Mouse (Mus musculus) megakaryocyte progenitor cell, adult 5-6 weeks (primary cell): Measurements from ENCODE around the gene Lrrc8d. TPM values are rescaled to one million over a fixed set of nuclear protein-coding genes. Genes with fewer than 3 reads are reported as not detected.

Source experiments
- ATAC-seq: replicated peaks from 2 replicates; pipeline ENCODE4 v1.8.0; 2016; ENCODE audit warnings: mild to moderate bottlenecking, moderate TSS enrichment, inconsistent platforms; ENCODE audit not compliant: poor library complexity
- total RNA-seq, 2 experiments: library from RNA; stranded (forward) in 1 of 2; stranded (reverse) in 1 of 2; fragments of 157-497, 149-512 nt in 1 of 2; fragments of 200-1000 nt in 1 of 2; gene quantifications; 2 replicates each; pipeline versions ENCODE4 v1.2.3 to v1.2.4; 2015 to 2017

The Lrrc8d gene
- total RNA-seq (2015) (40.7 and 44.9 TPM in 2 replicates), total RNA-seq (2017) (14.2 and 15.6 TPM in 2 replicates)

DNA sequence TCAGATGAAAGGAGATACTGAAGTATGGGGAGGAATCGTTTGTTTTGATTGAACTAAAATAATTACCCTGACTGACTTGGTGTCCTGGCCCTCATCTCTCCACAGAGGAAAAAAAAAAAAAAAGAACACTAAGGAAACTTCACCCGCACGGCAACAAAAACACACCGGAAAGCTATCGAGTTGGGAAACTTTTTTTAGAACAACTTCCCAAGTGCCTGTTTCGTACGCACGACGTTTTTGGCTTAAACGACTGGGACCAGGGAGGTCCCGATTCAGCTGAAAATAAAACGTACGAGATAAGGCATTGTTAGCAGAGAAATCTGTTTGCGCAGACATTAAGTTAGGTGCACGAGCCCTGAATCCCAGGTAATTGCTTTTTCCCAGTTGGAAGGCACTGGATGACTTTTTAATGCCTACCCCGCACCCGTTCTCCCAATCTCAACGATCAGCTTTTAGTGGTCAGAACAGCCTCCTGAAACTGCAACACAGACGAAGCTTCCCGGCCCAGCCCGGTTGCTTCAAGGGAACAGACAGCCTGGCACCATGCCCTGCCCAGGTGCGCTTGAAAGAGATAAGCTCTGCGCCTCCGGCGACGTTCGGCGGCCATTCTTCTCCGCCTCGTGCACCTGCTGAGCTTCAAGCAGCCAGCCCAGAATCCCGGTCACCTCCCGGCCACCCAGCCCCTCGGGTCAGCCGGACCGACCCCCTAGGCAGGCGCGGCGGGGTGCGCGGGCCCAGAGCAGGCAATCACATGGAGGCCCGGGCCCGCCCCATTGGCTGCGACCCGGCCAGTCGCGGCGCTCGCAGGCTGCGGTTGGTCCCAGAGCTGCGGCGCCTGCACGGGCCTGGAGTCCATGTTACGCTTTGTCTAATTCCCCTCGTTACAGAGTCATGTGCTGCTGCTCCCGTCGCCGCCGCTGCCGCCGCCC is at the start of gene Lrrc8d:
Gene Lrrc8d (plus strand): TSS at position 829 of the 929 bp plus-strand sequence.
- ATAC-seq = peak; percentile 27

DNA sequence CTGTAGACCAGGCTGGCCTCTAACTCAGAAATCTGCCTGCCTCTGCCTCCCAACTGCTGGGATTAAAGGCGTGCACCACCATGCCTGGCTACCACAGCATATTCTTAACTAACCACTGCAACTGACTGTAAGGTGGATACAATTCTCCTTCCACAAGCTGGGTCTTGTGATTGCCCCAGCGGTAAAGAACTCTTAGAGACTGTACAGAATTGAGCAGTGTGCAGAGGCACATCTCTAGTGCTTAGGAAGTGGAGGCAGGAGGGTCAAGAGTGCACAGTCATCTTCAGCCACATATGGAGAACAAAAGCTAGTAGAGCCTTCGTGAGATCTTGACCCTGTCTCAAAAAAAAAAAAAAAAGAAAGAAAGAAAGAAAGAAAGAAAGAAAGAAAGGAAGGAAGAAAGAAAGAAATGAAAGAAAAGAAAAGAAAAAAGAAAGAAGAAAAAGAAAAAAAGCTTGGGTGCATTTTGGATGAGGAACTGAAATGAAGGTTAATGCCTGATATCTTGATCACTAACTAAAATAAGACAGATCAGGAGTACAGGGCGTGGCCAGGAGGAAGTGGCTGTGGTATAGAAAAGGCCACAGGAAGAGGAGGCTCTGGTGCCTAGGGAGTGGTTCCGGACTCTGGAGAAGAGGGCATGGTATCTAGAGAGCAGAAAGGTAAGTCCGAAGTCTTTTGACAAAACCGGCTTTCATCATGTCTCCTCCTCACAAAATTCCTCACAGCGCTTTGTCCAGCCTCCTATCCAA is 48.9 kb upstream of the Lrrc8d start:
- ATAC-seq = peak; percentile 53

DNA sequence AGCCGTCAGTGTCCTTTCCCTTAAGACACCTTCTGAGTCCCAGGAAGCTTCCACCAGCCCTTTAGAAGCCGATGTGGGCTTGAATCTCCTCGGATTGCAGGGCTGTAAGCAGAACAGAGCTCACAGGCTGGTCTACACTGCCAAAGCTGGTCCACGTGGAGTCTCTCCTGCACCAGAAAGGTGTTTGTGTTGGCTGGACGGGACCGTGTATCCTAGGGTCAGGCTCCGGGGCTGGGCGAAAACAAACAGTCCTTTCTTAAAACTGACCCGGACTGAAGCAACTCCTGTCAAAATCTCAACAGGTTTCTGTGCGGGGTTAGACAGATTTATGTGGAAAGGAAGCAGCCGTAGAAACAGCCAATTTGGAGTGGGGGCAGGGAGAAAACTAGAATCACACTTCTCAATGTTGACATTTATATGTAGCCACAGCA is 48.2 kb upstream of the Lrrc8d start:
- no peak for ATAC-seq

DNA sequence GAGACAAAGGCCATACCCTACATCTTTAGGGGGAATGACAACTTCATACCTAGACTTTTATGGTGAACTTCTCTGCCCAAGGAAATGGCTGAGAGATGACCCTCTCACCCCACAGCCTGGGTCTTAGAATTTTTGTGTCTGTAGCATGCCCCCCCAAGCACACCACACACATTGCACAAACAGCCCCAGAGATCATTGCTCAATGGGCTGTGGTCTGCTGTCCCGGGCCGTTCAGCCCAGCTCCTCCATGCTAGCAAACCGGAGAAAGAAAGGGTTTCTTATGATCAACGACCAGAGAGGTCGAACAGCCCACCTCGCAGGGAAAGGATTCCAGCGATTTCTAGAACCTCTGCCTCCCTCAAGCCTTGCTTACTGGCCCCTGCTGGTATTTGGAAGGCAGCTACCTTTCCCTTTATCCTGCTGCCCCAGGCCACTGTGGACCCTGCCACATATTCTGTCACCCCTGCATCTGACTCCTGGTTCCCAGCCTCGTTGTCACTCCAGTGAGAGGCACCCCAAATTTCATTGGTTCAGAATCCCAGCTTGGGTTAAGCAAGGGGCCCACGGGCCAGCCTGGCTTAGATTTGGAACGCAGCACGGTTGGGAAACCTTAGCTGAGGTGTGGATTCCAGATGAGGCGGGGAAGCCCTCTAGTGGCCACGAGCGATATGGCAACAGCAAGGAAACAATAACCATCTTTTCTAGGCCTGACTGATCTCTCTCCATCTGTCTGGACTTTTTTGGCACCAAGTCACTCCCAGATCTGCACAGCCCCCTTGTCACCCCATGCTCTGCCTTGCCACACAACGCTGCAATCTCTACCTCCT is 45.3 kb upstream of the Lrrc8d start:
- peak; percentile 77 for ATAC-seq

DNA sequence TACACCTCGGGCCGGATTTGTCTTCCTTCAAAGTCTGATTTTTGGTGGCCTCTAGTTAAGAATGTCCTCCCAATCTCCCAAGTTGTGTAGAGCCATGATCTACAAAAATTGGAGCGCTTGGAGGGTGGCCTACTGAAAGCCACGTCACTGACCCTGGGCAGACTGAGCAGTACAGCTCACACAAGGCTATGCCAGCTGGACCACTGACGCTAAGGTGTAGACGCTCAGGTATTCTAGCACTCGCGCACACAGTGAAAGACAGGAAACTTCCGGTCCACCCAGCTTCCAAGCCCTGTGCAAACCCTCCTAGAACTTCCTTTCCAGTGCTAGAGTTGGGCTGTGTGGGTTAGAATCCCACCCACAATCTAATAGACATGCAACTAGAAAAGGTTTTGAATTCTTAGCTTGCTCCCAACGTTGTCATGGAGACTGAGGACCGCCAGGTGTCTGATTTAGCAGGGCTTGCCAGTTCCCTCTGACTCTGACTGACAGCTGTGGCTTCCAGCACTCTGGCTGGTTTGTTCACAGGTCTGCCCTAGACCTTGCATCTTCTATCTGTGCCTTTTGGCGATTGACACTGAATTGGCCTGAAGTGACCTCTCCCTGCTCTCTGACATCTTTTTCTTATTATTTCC is 44.6 kb upstream of the Lrrc8d start:
- ATAC-seq = no peak

DNA sequence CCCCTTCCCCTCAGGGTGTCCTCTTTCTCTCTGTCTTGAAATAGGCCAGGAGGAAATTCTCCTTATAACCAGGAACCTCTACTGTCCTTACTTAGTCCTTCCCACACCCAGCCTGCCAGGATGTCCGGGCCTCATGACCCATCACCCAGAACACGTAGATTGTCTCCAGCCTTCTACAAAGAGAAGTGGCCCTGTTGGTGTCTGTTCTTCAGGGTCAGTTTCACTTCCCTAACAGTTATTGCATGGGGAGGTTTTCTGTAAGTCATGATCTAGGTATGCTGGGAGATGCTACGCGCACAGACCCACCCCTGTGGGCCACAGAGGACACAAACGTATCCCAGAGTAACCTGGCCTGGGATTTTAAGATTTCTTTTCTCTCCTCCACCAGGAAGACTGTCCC is 37.9 kb upstream of the Lrrc8d start:
- peak; percentile 96 for ATAC-seq

DNA sequence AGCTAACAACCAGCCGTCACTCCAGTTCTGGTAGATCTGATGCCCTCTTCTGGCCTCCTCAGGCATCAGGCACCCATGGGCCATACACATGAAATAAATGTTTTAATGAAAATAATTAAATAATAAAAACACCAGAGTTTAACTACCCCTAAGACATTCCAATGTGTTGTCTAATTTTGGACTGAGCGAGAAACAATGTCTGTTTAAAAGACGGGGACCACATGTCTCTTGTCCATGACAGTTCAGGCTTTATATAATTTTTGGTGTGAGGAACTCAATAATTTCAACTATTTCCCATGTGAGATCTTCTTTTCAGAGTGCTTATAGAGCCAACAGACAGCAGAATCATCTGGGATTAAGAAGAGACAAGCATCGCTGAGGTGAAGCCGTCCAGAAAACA is 32.8 kb upstream of the Lrrc8d start:
- ATAC-seq = no peak

DNA sequence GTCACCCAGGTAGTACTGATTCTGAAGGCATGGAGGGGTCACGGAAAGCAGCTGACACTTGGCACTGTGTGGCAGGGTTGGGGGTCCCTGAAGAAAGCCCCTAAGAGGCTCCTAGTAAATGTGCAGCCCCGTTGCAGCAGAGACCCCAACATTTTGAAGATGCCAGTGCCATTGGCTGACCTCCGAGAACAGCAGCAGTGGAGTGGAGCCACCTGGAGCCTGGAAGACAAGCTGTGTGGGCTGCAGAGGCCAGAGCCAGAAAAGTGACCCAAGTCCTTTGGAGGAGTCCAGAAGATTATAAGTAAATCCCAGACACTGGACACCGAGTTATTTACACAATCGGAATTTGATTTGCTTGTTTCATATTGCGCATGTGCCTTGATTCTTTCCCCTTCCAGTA is 32.4 kb upstream of the Lrrc8d start:
- ATAC-seq = no peak

DNA sequence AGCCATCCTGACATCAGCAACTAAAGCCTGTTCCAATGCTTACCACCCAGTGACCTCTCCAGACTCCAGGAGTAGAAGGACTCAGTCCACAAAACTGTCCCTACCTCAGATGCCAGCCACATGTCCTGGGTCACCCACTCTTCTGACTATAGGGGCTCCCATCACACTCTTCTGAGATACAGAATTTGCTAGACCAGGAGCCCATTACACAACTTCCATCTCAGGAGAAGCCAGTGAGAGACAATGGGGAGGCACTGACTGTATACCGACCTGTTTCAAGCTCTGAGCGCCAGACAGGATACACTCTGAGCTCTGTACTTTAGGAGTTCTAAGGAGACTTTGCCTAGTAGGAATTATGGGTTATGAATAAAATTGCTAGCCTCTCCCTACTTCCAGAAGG is 30.7 kb upstream of the Lrrc8d start:
- peak; percentile 29 for ATAC-seq

DNA sequence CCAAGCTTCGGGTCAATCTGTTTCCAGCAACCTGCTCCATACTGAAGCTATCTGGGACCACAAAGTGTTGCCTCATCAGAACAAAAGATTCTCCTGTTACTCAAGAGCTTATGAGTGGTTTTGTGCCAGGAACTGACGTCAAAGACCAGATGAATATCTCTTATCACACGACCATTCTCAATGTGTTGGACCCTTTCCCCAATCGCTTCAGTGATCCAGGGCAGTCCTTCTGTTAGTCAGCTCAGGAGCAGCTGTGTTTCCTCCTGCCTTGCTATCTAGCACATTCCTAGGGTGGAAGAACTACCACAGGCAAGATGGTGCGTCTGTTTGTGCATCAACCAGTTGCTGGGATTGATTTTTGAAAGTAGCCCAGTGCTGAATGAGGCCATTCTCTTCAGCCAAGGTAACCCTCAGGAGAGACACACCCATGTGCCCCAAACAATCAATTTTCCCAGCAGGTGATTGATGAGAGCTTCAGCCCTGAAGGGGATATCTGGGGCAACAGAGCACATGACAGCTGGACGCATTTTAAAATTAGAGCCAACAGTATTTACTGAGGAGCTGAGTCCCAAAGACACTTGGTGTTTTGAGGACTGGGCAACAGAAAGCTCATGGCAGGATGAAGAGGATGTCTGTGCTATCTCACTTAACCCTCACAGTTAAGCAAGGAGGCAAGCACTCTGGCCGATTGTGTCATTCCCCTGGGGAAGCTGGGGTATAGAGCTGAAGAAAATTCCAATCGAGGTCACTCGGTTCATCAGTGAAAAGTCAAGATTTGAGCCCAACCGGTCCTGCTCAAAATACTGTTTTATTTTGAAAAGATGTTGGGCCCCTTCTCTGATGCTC is 30.0 kb upstream of the Lrrc8d start:
- ATAC-seq = peak; percentile 92

DNA sequence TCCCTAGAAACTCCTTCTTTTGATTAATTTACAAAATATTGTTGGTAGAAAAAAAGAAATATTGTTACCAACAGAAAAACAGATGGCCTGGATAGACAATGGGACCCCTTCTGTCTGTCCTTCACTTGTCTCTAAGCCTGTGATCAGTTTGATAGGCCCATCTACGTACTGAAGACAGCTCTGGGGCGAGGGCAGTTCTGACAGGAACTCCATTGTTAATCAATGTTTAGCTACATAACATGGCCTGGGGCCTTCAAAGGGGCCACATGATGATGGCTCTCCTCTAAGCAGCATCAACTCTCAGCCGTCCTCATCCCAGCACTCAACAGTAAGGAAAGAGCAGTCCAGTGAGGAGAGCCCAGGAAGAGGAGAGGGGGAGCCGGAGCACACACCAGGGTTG is 27.4 kb upstream of the Lrrc8d start:
- no peak for ATAC-seq

DNA sequence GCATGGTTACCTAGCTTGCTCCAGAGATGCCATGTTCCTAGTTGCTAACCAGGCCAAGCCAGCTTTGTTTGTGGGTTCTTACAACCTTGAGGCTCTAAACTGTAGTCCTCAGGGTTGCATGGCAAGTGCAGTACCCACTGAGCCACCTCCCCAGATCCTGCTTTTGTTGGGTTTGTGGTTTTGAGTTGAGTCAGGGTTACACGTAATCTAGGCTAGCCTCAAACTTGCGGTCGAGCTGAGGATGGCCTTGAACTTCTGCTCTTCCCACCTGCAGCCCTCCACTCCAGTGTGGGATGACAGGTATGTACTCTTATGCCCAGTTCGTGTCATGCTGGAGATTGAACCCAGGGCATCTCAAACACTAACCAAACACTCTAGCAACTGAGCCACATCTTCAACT is 24.3 kb upstream of the Lrrc8d start:
- ATAC-seq = no peak

DNA sequence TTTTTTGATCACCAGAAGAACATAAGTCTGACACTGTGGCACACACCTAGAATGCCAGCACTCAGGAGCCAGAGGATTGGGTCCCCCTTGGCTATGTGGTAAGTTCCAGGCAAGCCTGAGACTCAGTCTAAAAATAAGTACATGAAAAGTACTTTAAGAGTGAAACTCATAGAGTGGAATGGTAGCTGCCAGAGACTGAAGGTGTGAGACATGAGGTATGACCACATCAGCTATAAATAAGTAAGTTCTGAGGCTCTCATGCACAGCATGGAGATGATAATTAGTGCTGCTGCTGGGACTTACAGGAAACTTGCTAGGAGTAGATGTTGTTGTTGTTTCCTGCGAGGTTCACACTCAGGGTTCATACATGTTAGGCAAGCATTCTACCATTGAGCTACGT is 22.7 kb upstream of the Lrrc8d start:
- no peak for ATAC-seq

DNA sequence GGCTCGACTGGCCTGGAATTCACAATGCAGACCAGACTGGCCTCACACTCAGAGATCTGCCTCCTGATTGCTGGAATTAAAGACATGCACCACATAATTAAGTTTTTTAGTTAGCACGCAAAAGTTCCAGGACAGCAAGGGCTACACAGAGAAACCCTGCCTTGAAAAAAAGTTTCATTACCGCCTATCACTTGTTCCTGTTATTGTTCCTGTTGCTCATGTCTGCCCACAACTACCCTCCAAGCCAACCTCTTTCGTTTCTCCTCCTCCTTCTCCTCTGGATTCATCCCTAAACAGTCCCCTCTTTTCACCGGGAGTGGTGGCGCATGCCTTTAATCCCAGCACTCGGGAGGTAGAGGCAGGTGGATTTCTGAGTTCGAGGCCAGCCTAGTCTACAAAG is 21.5 kb upstream of the Lrrc8d start:
- peak; percentile 57 for ATAC-seq

DNA sequence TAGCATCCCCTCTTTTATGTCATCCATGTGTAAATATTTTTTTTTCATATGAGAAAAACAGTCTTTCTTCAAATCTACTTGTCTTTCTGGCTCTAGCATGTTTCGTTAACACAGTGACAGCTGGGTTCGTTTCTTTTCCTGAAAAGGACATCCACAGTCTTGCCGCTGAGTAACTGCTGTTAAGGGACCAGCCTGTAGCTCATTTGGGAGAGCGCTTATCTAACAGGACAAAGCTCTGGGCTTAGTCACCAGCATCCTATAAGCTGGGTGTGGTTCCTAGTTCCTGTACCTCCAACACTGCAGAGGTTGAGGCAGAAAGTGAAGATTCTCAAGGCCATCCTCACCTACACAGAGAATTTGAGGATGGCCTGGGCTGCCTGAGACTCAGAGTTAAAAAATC is 20.5 kb upstream of the Lrrc8d start:
- no peak for ATAC-seq

DNA sequence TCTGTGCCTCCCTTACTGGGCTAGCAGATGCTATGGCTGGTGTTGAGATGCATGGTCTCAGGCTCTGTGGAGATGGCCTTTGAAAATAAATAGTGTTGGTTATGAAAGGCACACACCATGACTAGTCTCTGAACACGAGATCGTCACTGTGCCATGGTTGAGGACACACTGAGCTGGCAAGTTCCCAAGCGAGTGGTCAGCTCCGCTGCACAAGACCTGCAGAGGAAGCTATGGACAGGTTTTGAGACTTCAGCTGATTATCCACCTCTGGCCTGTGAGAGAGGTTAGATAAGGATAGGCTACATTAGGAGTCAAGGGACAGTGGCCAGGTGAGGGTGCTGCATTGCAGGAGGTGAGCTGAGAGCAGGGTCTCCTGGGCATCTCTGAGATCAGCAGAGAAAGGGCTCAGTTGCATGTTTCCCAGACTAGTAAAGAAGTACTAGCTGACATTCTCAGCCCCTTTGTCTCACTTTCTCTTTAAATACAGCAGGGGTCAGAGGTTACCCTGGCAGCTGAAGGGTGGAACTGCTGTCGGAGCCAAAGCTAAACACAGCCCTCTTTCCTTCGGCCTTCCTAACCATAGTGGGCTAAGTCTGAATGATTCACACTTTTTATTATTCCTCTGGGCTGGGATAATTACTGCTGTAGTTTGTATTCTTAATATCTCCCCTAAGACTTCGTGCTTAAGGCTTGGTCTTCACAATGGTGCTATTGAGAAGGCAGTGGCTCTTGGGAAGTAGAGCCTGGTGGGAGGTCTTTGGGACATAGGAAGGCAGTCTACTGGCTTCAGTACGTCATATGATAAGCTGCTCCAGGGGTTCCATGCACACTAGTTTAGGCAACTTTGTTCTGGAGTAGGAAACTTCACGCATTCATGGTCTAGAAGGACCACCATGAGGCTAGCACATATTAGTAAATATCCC is 19.6 kb upstream of the Lrrc8d start:
- no peak for ATAC-seq

DNA sequence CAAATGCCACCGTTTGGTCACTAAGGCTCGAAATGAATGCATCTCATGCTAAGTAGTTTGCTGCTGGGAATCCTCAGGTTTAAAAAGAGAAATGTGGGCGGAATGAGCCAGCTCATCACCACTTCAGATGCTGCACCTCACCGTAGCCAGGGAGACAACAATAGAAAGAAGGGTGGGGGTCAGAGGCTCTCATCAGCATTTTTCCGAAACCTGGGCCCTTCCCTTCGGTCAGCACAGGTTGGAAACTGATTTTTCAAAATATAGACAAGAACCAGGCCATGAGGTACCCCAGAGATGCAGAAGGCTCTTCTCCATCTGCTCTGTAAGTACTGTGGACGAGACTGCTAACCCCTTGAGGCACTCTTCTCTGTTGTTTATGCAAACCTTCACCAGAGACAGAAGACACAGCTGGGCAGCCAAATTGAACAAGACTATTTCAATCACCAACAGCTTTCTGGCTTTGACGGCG is 17.6 kb upstream of the Lrrc8d start:
- ATAC-seq = no peak

DNA sequence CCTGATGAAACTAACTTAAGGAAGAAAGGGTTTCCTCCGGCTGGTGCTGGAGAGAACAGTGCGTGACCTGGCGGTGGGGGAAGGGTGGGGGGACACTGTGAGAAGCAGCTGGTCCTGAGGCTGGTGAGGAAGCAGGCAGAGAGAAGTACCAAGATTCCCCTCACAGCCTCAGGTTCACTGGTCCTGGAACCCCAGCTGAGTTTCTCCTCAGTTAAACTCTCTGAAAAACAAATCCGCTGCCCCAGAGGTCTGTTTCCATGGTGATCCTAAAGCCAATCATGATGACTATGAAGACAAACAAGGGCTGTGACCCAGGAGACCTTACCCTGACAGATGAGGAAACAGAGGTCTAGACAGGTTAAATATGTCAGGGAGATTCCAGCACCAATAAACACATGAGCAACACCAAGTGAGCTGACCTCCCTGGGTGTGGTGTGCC is 15.8 kb upstream of the Lrrc8d start:
- peak; percentile 47 for ATAC-seq
